Mouse (Mus musculus): ENCODE measurements around the gene Olfr110. TPM values are rescaled to one million over a fixed set of nuclear protein-coding genes. Genes with fewer than 3 reads are reported as not detected.
"Not testable (repeated sequence)": the region's sequence is repeated elsewhere in the genome, so short reads cannot be mapped to it uniquely, and the experiment has no call there.

Gene Olfr110
- not detected in 2 replicates for polyA plus RNA-seq (2015; fragmentation: Nextera tagmentation; extraction: Ambion mirVana)

DNA sequence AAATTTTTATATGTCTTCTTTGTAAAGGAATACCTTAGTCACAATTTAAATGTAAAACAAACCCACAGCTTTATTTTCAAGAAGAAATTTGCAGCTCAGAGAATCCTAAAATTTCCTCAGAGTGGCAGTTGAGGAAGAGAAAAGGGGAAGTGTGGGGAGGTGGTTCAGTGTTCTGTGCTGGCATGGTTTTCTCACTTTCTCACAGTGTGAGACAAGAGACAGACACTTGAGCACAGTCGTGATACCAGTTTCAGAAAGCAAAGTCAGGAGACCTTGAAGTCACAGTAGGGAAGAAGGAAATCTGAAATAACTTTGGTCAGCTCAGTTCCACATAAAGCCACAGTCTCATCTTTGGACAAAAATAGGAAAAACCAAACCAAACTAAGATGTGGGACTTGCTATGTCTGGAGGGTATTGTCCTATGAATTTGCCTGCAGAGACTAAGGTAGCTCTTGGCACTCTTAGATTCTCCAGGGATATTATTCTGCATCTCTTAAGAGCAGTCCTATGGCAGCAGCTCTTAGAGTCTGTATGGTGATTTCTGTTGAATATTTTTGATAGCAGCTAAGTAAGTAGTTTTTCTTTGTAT, at the start of gene Olfr110:
TSS of gene Olfr110 (plus strand) at position 539 of the 589 bp plus-strand sequence.
- H3K36me3 ChIP-seq: no peaks in the 10 kb centered on the region
- ATAC-seq (replicated peaks; ENCODE audit: insufficient number of reproducible peaks, insufficient read depth, low FRiP score, low read depth): no peak

DNA sequence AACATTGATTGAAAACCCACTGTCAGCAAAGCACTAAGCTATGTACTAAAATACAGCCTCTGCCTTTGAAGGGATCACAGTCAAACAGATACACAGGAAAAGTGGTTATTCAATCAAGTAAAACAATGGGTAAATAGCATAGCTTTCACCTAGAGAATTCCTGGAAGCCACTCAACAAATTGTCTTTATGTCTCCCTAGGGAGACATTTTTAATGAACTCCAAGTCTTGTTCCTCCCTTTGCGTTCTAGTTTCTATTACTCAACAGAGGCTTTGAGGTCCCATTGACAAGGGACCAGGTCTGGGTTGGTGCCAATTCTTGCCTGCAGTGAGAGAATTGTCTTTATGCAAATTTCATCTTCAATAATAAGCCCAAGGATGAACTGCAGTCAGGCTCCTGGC, 47.1 kb upstream of the Olfr110 start, which contains the start of gene Olfr108:
TSS of gene Olfr108 (plus strand) at position 301 of the 400 bp plus-strand sequence.
- no peaks in the 10 kb centered on the region for H3K9me3 ChIP-seq (replicated peaks)
- no peaks in the 10 kb centered on the region for H3K4me1 ChIP-seq (replicated peaks)
- no peak within 1 kb of the TSS for H3K9ac ChIP-seq
- H3K27ac ChIP-seq: no peak within 1 kb of the TSS
- no peak within 1 kb of the TSS for H3K4me3 ChIP-seq
- WGBS: 90% methylated on average over 1 of the region's 1 CpGs
- H3K36me3 ChIP-seq: no peaks in the 10 kb centered on the region
- H3K4me2 ChIP-seq: no peak within 1 kb of the TSS
- ATAC-seq (replicated peaks; ENCODE audit: insufficient number of reproducible peaks, insufficient read depth, low FRiP score, low read depth): no peak
- no peaks in the 10 kb centered on the region for H3K27me3 ChIP-seq

More for the DNA sequence above, at the start of gene Olfr110:
- no peak within 1 kb of the TSS for H3K27ac ChIP-seq
- H3K4me3 ChIP-seq: no peak within 1 kb of the TSS
- no peaks in the 10 kb centered on the region for H3K4me1 ChIP-seq (replicated peaks)
- H3K9me3 ChIP-seq (replicated peaks): no peaks in the 10 kb centered on the region
- no peaks in the 10 kb centered on the region for H3K27me3 ChIP-seq
- no peak within 1 kb of the TSS for H3K4me2 ChIP-seq
- whole genome bisulfite sequencing: 25% methylated on average over 1 of the region's 1 CpGs
- H3K9ac ChIP-seq: no peak within 1 kb of the TSS

DNA sequence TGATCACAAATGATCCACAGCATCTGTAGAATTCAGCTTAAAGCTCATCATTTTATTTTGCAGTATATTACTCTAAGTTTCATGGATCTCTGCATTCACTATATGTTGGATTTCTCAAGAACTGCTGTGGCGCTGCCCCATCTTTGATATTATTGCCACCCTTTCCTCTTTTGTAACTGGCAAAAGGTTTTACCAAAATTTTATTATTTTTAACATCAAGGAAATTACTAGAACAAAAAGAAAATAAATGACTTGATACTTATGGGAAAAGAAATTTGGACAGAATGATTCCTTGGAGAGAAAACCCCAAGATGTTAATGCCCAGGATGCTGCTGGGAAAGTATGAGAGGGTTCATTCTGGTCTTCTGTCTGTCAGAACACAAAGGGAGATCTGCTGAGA, 33.7 kb upstream of the Olfr110 start, which contains the start of gene Olfr109:
TSS of gene Olfr109 (plus strand) at position 301 of the 400 bp plus-strand sequence.
- 80% methylated on average over 1 of the region's 1 CpGs for WGBS
- Histone ChIP-seq H3K4me1 (replicated peaks) (no peaks in the 10 kb centered on the region), H3K9me3 (replicated peaks) (no peaks in the 10 kb centered on the region), H3K4me2 (no peak within 1 kb of the TSS), H3K27me3 (no peaks in the 10 kb centered on the region), H3K9ac (no peak within 1 kb of the TSS), H3K36me3 (no peaks in the 10 kb centered on the region), H3K27ac (no peak within 1 kb of the TSS), H3K4me3 (no peak within 1 kb of the TSS)
- no peak for ATAC-seq (replicated peaks; ENCODE audit: insufficient number of reproducible peaks, insufficient read depth, low FRiP score, low read depth)

DNA sequence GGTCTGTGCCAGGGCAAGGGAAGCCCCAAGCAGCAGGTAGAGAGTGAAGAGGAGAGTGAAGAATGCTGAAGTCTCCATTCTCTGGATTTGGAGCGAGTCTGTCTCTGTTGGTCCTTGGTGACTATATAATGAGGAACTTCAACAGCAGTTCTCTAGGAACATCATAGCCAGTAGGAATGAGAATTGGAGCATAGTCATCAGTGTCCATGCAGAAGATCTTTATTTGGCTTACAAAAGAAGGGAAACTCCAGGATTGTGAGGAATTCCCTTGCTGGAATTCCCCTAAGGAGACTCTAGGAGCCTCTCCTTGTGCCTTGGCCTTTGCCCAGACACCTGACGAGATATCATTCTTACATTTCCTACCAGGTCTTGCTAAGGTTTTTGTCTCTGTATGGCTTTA, 8.8 kb upstream of the Olfr110 start, which contains the start of gene H2-M2:
TSS of gene H2-M2 (minus strand) at position 101 of the 400 bp plus-strand sequence.
- Histone ChIP-seq H3K4me2 (no peak within 1 kb of the TSS), H3K4me1 (replicated peaks) (no peaks in the 10 kb centered on the region), H3K27me3 (no peaks in the 10 kb centered on the region), H3K9ac (no peak within 1 kb of the TSS), H3K36me3 (no peaks in the 10 kb centered on the region), H3K9me3 (replicated peaks) (no peaks in the 10 kb centered on the region), H3K4me3 (no peak within 1 kb of the TSS), H3K27ac (no peak within 1 kb of the TSS)
- ATAC-seq (replicated peaks; ENCODE audit: insufficient number of reproducible peaks, insufficient read depth, low FRiP score, low read depth): no peak
- WGBS: 65% methylated on average over 2 of the region's 2 CpGs

DNA sequence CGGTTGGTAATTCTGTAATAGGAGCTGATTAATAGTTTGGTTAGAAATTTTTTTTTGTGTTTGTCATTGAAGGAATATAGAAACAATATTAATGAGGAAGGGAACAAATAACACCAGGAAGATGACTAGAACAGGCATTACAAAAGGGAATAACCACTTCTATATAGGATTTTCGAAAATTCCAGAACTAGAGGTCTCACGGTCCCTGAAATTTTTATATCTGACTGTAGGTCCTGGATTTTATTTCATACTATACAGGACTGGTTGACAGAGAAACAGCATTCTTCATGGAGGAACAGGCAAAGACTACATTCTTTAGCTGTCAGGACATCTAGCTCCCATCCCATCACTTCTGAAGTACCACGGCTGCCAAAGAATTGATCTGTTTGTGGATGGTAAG, 15.5 kb downstream of the Olfr110 start, which contains the start of gene Olfr111:
TSS of gene Olfr111 (plus strand) at position 301 of the 400 bp plus-strand sequence.
- ATAC-seq (replicated peaks; ENCODE audit: insufficient number of reproducible peaks, insufficient read depth, low FRiP score, low read depth): no peak
- Histone ChIP-seq H3K4me3 (no peak within 1 kb of the TSS), H3K9me3 (replicated peaks) (no peaks in the 10 kb centered on the region), H3K9ac (no peak within 1 kb of the TSS), H3K27me3 (no peaks in the 10 kb centered on the region), H3K36me3 (no peaks in the 10 kb centered on the region), H3K4me2 (no peak within 1 kb of the TSS), H3K27ac (no peak within 1 kb of the TSS), H3K4me1 (replicated peaks) (no peaks in the 10 kb centered on the region)
- WGBS: 76% methylated on average over 4 of the region's 4 CpGs

DNA sequence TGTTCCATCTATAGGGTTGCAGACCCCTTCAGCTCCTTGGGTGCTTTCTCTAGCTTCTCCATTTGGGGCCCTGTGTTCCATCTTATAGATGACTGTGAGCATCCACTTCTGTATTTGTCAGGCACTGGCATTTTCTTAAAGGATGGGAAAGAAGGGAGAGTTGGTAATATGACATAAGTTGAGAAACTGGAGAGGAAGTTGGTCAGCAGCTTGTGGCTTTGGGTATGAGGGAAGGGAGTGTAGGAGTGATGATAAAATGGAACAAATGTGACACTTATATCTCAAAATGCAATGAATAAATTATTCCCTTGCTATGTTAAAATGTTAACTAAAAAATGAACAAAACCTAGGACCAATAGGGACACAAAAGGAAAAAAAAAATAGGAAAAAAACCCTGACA, 32.3 kb downstream of the Olfr110 start:
- not testable (repeated sequence) for H3K9ac ChIP-seq; H3K9me3 ChIP-seq (replicated peaks); H3K4me1 ChIP-seq (replicated peaks); H3K27me3 ChIP-seq; H3K27ac ChIP-seq; H3K36me3 ChIP-seq; H3K4me3 ChIP-seq; H3K4me2 ChIP-seq; ATAC-seq (replicated peaks; ENCODE audit: insufficient number of reproducible peaks, insufficient read depth, low FRiP score, low read depth)

DNA sequence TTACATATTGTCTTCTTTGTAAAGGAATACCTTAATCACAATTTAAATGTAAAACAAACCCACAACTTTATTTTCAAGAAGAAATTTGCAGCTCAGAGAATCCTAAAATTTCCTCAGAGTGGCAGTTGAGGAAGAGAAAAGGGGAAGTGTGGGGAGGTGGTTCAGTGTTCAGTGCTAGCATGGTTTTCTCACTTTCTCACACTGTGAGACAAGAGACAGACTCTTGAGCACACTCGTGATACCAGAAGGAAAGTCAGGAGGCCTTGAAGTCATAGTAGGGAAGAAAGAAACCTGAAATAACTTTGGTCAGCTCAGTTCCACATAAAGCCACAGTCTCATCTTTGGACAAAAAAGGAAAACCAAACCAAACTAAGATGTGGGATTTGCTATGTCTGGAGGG, 33.2 kb downstream of the Olfr110 start:
- H3K4me1 ChIP-seq (replicated peaks); H3K4me3 ChIP-seq; ATAC-seq (replicated peaks; ENCODE audit: insufficient number of reproducible peaks, insufficient read depth, low FRiP score, low read depth); H3K9ac ChIP-seq; H3K4me2 ChIP-seq; H3K36me3 ChIP-seq; H3K27ac ChIP-seq; H3K9me3 ChIP-seq (replicated peaks); H3K27me3 ChIP-seq: not testable (repeated sequence)
- 49% methylated on average over 1 of the region's 1 CpGs for WGBS

DNA sequence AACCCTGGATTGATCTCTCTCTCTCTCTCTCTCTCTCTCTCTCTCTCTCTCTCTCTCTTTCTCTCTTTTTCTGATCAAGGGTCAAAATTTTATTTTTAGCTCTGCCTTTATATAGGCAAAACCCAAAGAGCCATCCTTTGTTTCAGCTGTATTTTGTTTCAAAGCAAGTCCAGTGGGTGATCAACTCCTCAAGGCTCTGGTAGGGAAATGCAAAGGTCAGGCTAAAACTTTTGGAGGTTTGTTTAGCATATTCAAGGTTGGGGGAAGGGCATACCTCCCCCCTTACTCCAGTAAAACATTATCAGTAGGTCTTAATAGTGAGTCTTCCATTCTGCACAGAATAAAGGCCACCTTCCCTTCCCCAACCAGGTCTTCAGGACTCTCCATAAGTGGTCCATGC, 42.9 kb downstream of the Olfr110 start:
- Histone ChIP-seq H3K27ac (no peak overlapping the region), H3K9me3 (replicated peaks) (no peaks in the 10 kb centered on the region), H3K4me2 (no peak overlapping the region), H3K9ac (no peak overlapping the region), H3K27me3 (no peaks in the 10 kb centered on the region), H3K36me3 (no peaks in the 10 kb centered on the region), H3K4me3 (no peak overlapping the region), H3K4me1 (replicated peaks) (no peaks in the 10 kb centered on the region)
- no peak for ATAC-seq (replicated peaks; ENCODE audit: insufficient number of reproducible peaks, insufficient read depth, low FRiP score, low read depth)

DNA sequence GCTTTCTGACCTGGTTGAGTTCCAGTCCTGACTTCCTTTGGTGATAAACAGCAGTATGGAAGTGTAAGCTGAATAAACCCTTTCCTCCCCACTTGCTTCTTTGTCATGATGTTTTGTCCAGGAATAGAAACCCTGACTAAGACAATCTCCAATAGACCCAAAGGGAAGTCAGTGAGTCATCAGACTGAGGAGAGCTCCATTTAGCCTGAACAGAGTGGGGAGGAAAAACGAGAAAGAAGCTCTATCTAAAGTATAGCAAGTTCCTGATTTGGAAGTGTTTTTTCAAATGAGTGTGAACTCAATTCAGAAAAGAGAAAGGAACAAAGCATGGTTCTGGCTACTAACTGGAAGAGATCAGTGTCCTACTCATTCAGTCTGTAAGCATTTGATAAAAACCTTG, 46.1 kb downstream of the Olfr110 start:
- H3K27ac ChIP-seq; ATAC-seq (replicated peaks; ENCODE audit: insufficient number of reproducible peaks, insufficient read depth, low FRiP score, low read depth); H3K27me3 ChIP-seq; H3K4me1 ChIP-seq (replicated peaks); H3K9me3 ChIP-seq (replicated peaks); H3K4me2 ChIP-seq; H3K4me3 ChIP-seq; H3K9ac ChIP-seq; H3K36me3 ChIP-seq: not testable (repeated sequence)
- 30% methylated on average over 1 of the region's 1 CpGs for WGBS

DNA sequence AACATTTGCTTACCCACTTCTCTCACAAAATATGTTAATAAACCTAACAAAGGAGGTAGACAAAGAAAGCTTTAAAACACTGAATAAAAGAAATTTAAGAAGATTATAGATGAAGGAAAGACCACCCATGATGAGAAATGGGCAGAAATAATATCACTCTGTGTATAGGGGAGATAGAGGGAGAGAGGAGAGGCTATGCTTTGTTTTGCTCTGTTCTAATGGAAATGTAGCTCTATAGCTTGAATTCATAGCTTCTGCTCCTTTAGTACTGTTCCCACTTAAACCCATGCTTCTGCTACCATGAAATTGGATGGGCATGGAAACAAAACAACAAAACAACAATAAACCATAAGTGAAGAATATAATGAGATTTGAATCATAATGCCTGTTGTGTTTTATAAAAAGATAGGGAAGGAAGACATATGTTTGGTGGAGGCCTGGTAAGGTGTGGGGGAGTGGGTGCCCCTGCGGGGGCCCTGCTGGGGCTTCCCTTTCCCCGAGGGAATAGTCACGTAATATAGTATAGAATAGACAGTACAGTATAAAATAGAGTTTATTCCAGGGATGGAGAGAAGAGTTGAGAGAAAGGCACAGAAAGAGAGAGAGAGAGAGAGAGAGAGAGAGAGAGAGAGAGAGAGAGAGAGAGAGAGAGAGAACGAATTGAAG, 49.3 kb downstream of the Olfr110 start:
- Histone ChIP-seq H3K9me3 (replicated peaks) (no peaks in the 10 kb centered on the region; the same call in 1 of the 2 replicates), H3K4me2 (no peak overlapping the region), H3K36me3 (no peaks in the 10 kb centered on the region), H3K27me3 (no peaks in the 10 kb centered on the region), H3K9ac (no peak overlapping the region), H3K27ac (no peak overlapping the region), H3K4me1 (replicated peaks) (no peaks in the 10 kb centered on the region), H3K4me3 (no peak overlapping the region)
- WGBS: 68% methylated on average over 4 of the region's 4 CpGs
- no peak for ATAC-seq (replicated peaks; ENCODE audit: insufficient number of reproducible peaks, insufficient read depth, low FRiP score, low read depth)

DNA sequence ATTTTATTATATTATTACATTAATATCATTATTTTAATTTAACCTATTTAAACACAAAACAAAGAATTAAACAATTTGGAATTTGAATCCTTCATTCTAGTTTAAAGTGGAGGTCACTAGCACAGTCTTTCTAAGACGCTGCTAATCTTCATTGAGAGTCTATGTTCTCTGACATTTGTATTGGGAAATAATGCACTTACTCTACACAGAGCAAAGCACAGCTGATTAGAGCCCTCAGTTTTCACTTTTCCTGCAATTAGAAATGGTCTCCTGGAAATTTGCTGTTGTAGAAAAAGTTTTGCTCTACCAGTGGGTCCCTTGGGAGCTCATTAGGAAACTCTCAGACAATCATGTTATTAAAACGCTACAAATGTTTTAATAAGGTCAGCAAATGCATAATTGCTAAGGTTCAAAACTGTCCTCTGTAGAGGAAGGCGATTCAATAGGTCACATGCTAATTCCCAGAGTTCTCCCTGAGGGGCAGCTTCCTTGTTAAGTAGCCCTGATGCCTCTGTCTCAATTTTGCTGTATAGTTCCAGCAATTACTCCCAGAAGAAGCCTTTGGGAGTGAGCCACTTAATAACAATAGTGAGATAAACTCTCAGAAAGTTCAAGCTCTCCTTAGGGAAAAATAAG, 51.6 kb downstream of the Olfr110 start:
- Histone ChIP-seq H3K27me3 (no peaks in the 10 kb centered on the region), H3K4me2 (no peak overlapping the region), H3K4me3 (no peak overlapping the region), H3K4me1 (replicated peaks) (no peaks in the 10 kb centered on the region), H3K9ac (no peak overlapping the region), H3K36me3 (no peaks in the 10 kb centered on the region), H3K27ac (no peak overlapping the region), H3K9me3 (replicated peaks) (no peaks in the 10 kb centered on the region; the same call in 1 of the 2 replicates)
- no peak for ATAC-seq (replicated peaks; ENCODE audit: insufficient number of reproducible peaks, insufficient read depth, low FRiP score, low read depth)
- WGBS: 52% methylated on average over 3 of the region's 3 CpGs
